Mouse (Mus musculus) heart, postnatal 0 days (tissue): ENCODE results near the gene Fhad1. TPM values are rescaled to one million over a fixed set of nuclear protein-coding genes. Genes with fewer than 3 reads are reported as not detected.

Experiments used
- ATAC-seq: fragments of 200-750 bp; cut with Nextera tagmentation; 2 replicates; pipeline ENCODE4 v1.8.0; 2017; ENCODE audit warnings: low read depth, moderate number of reproducible peaks, moderate library complexity; ENCODE audit not compliant: insufficient read depth
- DNase-seq: peaks from one replicate; pipeline ENCODE4 v3.0.0-alpha.2; 2016; ENCODE audit warnings: low spot score
- H3K27ac ChIP-seq: fragments of 300-500 bp; sonication (generic); 2 replicates; pipeline ENCODE4 v1.5.1; 2014; ENCODE audit warnings: low read depth, mild to moderate bottlenecking
- H3K27me3 ChIP-seq: fragments of 300-500 bp; sonication (generic); 2 replicates; pipeline ENCODE4 v1.6.1; 2014; ENCODE audit warnings: low read length, mixed read lengths; ENCODE audit not compliant: control insufficient read depth, insufficient read depth
- H3K36me3 ChIP-seq: fragments of 300-500 bp; sonication (generic); replicated peaks from 2 replicates; pipeline ENCODE4 v1.6.1; 2014; ENCODE audit warnings: low read length, mixed read lengths; ENCODE audit not compliant: control insufficient read depth, insufficient read depth
- H3K4me1 ChIP-seq: fragments of 300-500 bp; sonication (generic); 2 replicates; pipeline ENCODE4 v1.6.1; 2014; ENCODE audit warnings: antibody characterized with exemption; ENCODE audit not compliant: control insufficient read depth, insufficient read depth
- H3K4me2 ChIP-seq: fragments of 300-500 bp; sonication (generic); 2 replicates; pipeline ENCODE4 v1.6.1; 2014; ENCODE audit warnings: low read depth, mild to moderate bottlenecking, low read length, moderate library complexity
- H3K4me3 ChIP-seq: fragments of 300-500 bp; sonication (generic); 2 replicates; pipeline ENCODE4 v1.5.1; 2014; ENCODE audit warnings: low read depth, low read length
- H3K9ac ChIP-seq: fragments of 300-500 bp; sonication (generic); replicated peaks from 2 replicates; pipeline ENCODE4 v1.6.1; 2014; ENCODE audit warnings: low read depth, low read length, mixed read lengths
- H3K9me3 ChIP-seq: fragments of 300-500 bp; sonication (generic); replicated peaks from 2 replicates; pipeline ENCODE4 v1.6.1; 2016; ENCODE audit warnings: low read length; ENCODE audit not compliant: control insufficient read depth
- CTCF ChIP-seq: IDR thresholded peaks from 2 replicates; pipeline ENCODE4 v1.5.1; 2016; ENCODE audit warnings: antibody characterized with exemption, control low read depth, low read depth
- EP300 ChIP-seq: IDR thresholded peaks from 2 replicates; pipeline ENCODE4 v1.6.1; 2016; ENCODE audit warnings: antibody characterized with exemption, low read depth
- WGBS: fragments of 180-500 bp; shearing (Covaris S2); extraction: QIAGEN DNeasy Blood & Tissue Kit; methylation state at CpG from one replicate; pipeline ENCODE4 v1.1.7; 2014; 5-methylcytosine and 5-hydroxymethylcytosine counted together
- polyA plus RNA-seq: library from polyadenylated mRNA; unstranded; fragments of >200 nt; fragmentation: Nextera tagmentation; extraction: Ambion mirVana; gene quantifications from 2 replicates; pipeline ENCODE4 v1.2.1, GENCODE M21; 2015
- total RNA-seq: library from RNA; depleted of rRNA; stranded (reverse); fragments of >200 nt; gene quantifications from 2 replicates; pipeline ENCODE4 v1.2.3, GENCODE M21; 2014; ENCODE audit warnings: low replicate concordance; rRNA removed

Fhad1 gene
- total and polyA plus RNA-seq, 2 experiments from 2014 or later, result 2.7 TPM; not detected in 1

GRCm38 (mm10) chr4:141853437-141853836, 161.4 kb downstream of the Fhad1 start:
- Histone ChIP-seq H3K36me3 (0 out of 2 replicates have a peak, but pooled peaks cover under 1% of the 10 kb centered on the region), H3K27me3 (no peaks in the 10 kb centered on the region), H3K27ac (no peak overlapping the region), H3K4me1 (no peaks in the 10 kb centered on the region), H3K4me2 (no peak overlapping the region), H3K9me3 (no peaks in the 10 kb centered on the region), H3K9ac (no peak overlapping the region), H3K4me3 (no peak overlapping the region)
- DNase-seq, result no peak
- TF ChIP-seq CTCF (peak; percentile 84), EP300 (no peak)
- no peak for ATAC-seq
- 64% methylated on average over 9 of the region's 9 CpGs for WGBS

- 76% methylated on average over 6 of the region's 6 CpGs for WGBS
- TF ChIP-seq CTCF, result no peak
- no peak for TF ChIP-seq EP300
- no peak within 1 kb of the TSS for H3K4me2 ChIP-seq
- no peak for DNase-seq
- H3K36me3 ChIP-seq, result no peaks in the 10 kb centered on the region
- no peaks in the 10 kb centered on the region for H3K4me1 ChIP-seq
- H3K4me3 ChIP-seq, result no peak within 1 kb of the TSS
- H3K9ac ChIP-seq, result no peak within 1 kb of the TSS
- H3K9me3 ChIP-seq, result no peaks in the 10 kb centered on the region
- no peaks in the 10 kb centered on the region for H3K27me3 ChIP-seq
- H3K27ac ChIP-seq, result no peak within 1 kb of the TSS
- ATAC-seq, result no peak
These were observed 168.9 kb downstream of the Fhad1 start, which contains the start of gene Ctrc for GRCm38 (mm10) chr4:141845999-141846398. Ctrc (minus strand) TSS chr4:141846359.

Other genes with a start within 250 kb of the Fhad1 start
- 10.2 and 12.3 TPM in 2 replicates for gene Dnajc16, start 224.2 kb downstream of the Fhad1 start, total RNA-seq
- gene Dnajc16, start 224.2 kb downstream of the Fhad1 start, polyA plus RNA-seq, result 3.7 and 4.5 TPM in 2 replicates
- gene Casp9, start 221.5 kb downstream of the Fhad1 start, total RNA-seq, result 26.0 and 26.2 TPM in 2 replicates
- 11.9 and 12.8 TPM in 2 replicates for gene Casp9, start 221.5 kb downstream of the Fhad1 start, polyA plus RNA-seq
- 2.1 TPM in 1 of 2 replicates, not detected in the other for gene Cela2a, start 188.9 kb downstream of the Fhad1 start, total RNA-seq
- gene Cela2a, start 188.9 kb downstream of the Fhad1 start, polyA plus RNA-seq, result 0.20 and 0.21 TPM in 2 replicates
- gene Ctrc, start 168.7 kb downstream of the Fhad1 start, total RNA-seq, result not detected in 2 replicates
- gene Ctrc, start 168.7 kb downstream of the Fhad1 start, polyA plus RNA-seq, result not detected in 2 replicates
- gene Efhd2, start 140.2 kb downstream of the Fhad1 start, total RNA-seq, result 42.7 and 42.9 TPM in 2 replicates
- 54.5 and 56.9 TPM in 2 replicates for gene Efhd2, start 140.2 kb downstream of the Fhad1 start, polyA plus RNA-seq
- 27.7 and 34.4 TPM in 2 replicates for gene Tmem51, start 69.2 kb upstream of the Fhad1 start, total RNA-seq
- 39.5 and 46.8 TPM in 2 replicates for gene Tmem51, start 69.2 kb upstream of the Fhad1 start, polyA plus RNA-seq
- gene Kazn, start 224.3 kb upstream of the Fhad1 start, total RNA-seq, result 7.1 and 19.9 TPM in 2 replicates
- gene Kazn, start 224.3 kb upstream of the Fhad1 start, polyA plus RNA-seq, result 1.8 and 2.5 TPM in 2 replicates